Mouse (Mus musculus) E14TG2a.4 (cell line): ENCODE data around the gene Zfp524.

Experiments
- CTCF ChIP-seq: conservative IDR thresholded peaks from 2 replicates; pipeline ENCODE4 v1.5.1; 2014; ENCODE audit warnings: low read length
- POU5F1 ChIP-seq: IDR thresholded peaks from 2 replicates; pipeline ENCODE4 v1.6.1; 2014; ENCODE audit warnings: low read length, borderline replicate concordance

- TF ChIP-seq CTCF = no peak
- TF ChIP-seq POU5F1 = no peak
Observed at GRCm38 (mm10) chr7:5016057-5016456, 1.8 kb downstream of the Zfp524 start.
